Mouse (Mus musculus): ENCODE data around the gene Agbl4. TPM values are rescaled to one million over a fixed set of nuclear protein-coding genes. Genes with fewer than 3 reads are reported as not detected.

The Agbl4 gene
- polyA plus RNA-seq, 1 experiment = 79.8 TPM

DNA sequence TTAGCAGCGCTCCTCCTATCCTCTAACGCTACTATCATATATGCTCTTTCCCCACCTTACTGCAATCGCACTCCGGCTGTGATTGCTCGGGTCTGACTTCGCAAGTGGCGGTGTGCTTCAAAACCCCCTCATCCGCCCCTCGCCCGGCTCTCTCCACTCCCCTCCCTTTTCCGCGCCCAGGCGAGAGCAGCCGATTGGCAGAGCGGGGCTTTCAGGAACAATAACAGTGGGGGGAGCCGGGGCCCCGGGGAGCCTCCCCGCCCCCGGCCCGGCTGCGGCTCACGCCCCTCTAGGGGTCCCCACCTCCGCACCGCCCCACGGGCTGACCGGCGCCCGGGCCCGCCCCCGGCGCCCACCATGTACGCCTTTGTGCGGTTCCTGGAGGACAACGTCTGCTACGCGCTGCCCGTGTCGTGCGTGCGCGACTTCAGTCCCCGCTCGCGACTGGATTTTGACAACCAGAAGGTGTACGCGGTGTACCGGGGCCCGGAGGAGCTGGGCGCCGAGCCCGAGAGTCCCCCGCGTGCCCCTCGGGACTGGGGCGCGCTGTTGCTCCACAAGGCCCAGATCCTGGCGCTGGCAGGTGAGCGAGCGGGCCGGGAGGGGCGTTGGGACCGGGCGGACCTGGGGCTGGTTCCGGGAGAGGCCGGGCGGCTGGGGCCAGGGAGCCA lies 1017.5 kb downstream of the Agbl4 start, which contains the start of gene Bend5:
Bend5 (plus strand) TSS at position 189 of the 671 bp plus-strand sequence.
- TF ChIP-seq POLR2A (IDR thresholded peaks at IDR 0.05; ENCODE audit: control insufficient read depth, low read depth, low read length) (no peak), CTCF (IDR thresholded peaks at IDR 0.05; ENCODE audit: control insufficient read depth, insufficient read depth, insufficient replicate concordance, low read depth, low read length) (no peak)
- Histone ChIP-seq H3K4me3 (ENCODE audit: control insufficient read depth, low read depth, low read length) (peak within 1 kb of the TSS; percentile 95), H3K36me3 (ENCODE audit: control insufficient read depth, insufficient read depth, low read length) (no peaks in the 10 kb centered on the region), H3K4me1 (ENCODE audit: control insufficient read depth, insufficient read depth, low read length) (peaks cover 7% of the 10 kb centered on the region), H3K27me3 (ENCODE audit: control insufficient read depth, insufficient read depth, low read length) (no peaks in the 10 kb centered on the region), H3K27ac (ENCODE audit: control insufficient read depth, insufficient read depth, low read depth, low read length) (no peak within 1 kb of the TSS)

DNA sequence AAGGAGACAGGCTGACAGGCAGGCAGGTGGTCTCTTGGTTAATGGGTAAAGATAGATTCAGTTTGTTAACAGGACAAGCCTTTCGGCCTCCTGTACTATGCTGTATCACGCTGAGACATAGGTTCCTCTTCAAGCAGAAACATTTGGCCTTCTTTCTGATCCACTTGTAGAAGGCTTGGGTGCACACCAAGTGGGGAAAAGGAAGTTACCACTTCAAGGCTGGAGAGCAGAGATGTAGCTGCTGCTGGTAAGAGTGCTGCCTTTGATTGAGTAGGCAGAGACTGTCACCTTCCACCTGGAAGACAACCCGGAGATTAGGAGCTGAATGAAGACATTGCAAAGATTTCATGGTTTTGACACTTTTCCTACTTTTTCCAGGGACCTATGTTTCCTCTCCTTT lies 1018.7 kb downstream of the Agbl4 start:
- Histone ChIP-seq H3K4me3 (ENCODE audit: control insufficient read depth, low read depth, low read length) (no peak overlapping the region), H3K36me3 (ENCODE audit: control insufficient read depth, insufficient read depth, low read length) (no peaks in the 10 kb centered on the region), H3K27ac (ENCODE audit: control insufficient read depth, insufficient read depth, low read depth, low read length) (no peak overlapping the region)

DNA sequence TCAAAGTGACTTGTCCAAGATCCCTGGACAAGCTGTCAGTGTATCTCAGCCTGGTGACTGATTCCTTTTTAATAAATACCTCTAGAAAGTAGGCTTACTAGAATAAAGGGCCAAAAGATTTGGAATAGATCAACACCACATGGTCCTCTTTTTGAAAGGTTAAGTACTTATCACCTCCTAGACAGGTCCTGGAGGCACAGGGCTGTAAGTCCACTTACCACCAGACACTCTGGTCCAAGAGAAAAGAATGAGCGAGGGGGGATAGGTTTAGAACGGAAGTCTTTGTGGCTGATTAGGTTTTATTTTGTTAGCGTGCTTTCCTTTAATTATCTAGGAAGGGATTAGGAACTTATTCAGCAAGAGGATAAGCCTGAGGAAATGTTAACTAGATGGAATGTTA lies 1019.1 kb downstream of the Agbl4 start:
- Histone ChIP-seq H3K4me3 (ENCODE audit: control insufficient read depth, low read depth, low read length) (no peak overlapping the region), H3K36me3 (ENCODE audit: control insufficient read depth, insufficient read depth, low read length) (no peaks in the 10 kb centered on the region), H3K4me1 (ENCODE audit: control insufficient read depth, insufficient read depth, low read length) (peaks cover 7% of the 10 kb centered on the region), H3K27ac (ENCODE audit: control insufficient read depth, insufficient read depth, low read depth, low read length) (no peak overlapping the region), H3K27me3 (ENCODE audit: control insufficient read depth, insufficient read depth, low read length) (no peaks in the 10 kb centered on the region)
- TF ChIP-seq POLR2A (IDR thresholded peaks at IDR 0.05; ENCODE audit: control insufficient read depth, low read depth, low read length) (no peak), CTCF (IDR thresholded peaks at IDR 0.05; ENCODE audit: control insufficient read depth, insufficient read depth, insufficient replicate concordance, low read depth, low read length) (no peak)

More for the DNA sequence above, 1018.7 kb downstream of the Agbl4 start:
- H3K4me1 ChIP-seq (ENCODE audit: control insufficient read depth, insufficient read depth, low read length) = peaks cover 7% of the 10 kb centered on the region
- no peaks in the 10 kb centered on the region for H3K27me3 ChIP-seq (ENCODE audit: control insufficient read depth, insufficient read depth, low read length)
- TF ChIP-seq POLR2A (IDR thresholded peaks at IDR 0.05; ENCODE audit: control insufficient read depth, low read depth, low read length) = no peak
- no peak for TF ChIP-seq CTCF (IDR thresholded peaks at IDR 0.05; ENCODE audit: control insufficient read depth, insufficient read depth, insufficient replicate concordance, low read depth, low read length)

DNA sequence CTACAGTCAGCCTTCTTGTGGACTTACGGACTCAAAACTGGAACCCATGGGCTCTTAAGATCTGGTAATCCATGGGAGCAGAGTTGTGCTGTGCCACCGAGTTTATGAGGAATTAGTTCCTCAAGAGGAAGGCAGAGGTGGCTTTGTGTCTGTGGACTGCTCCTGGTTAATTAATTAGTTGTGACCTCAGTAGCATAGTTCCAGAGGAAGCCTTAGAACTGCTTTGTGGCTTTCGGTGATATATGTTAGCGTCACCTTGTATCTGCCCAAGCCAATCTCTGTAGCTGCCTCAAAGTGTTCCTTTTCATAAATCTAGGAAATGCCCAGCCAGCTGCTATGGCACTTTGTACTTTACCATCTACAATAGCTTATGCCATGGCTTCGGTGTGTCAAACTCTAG lies 1020.3 kb downstream of the Agbl4 start:
- no peak overlapping the region for H3K27ac ChIP-seq (ENCODE audit: control insufficient read depth, insufficient read depth, low read depth, low read length)
- no peaks in the 10 kb centered on the region for H3K27me3 ChIP-seq (ENCODE audit: control insufficient read depth, insufficient read depth, low read length)
- no peak overlapping the region for H3K4me3 ChIP-seq (ENCODE audit: control insufficient read depth, low read depth, low read length)
- H3K36me3 ChIP-seq (ENCODE audit: control insufficient read depth, insufficient read depth, low read length) = no peaks in the 10 kb centered on the region
- H3K4me1 ChIP-seq (ENCODE audit: control insufficient read depth, insufficient read depth, low read length) = peaks cover 7% of the 10 kb centered on the region
- TF ChIP-seq POLR2A (IDR thresholded peaks at IDR 0.05; ENCODE audit: control insufficient read depth, low read depth, low read length) = no peak
- no peak for TF ChIP-seq CTCF (IDR thresholded peaks at IDR 0.05; ENCODE audit: control insufficient read depth, insufficient read depth, insufficient replicate concordance, low read depth, low read length)

DNA sequence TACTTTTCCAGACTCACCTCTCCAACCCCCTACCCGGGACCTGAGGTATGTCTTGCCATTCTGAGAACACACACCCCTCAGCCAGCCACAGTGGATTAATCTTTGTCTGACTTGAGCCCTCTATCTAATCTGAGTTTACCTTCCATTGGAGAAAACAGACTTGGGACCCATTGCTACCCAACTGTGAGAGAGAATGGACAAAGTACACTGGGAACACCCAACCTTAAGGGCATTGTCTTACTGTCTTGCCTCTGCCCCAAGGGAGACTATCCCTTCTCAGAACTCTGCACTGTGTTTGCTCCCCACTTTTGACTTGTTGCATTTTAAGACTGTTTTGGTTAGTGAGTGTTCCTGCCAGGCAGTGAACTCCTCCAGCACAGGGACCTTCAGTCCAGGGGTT lies 1022.0 kb downstream of the Agbl4 start:
- Histone ChIP-seq H3K4me3 (ENCODE audit: control insufficient read depth, low read depth, low read length) (no peak overlapping the region), H3K27me3 (ENCODE audit: control insufficient read depth, insufficient read depth, low read length) (no peaks in the 10 kb centered on the region), H3K4me1 (ENCODE audit: control insufficient read depth, insufficient read depth, low read length) (peaks cover 4% of the 10 kb centered on the region), H3K36me3 (ENCODE audit: control insufficient read depth, insufficient read depth, low read length) (no peaks in the 10 kb centered on the region), H3K27ac (ENCODE audit: control insufficient read depth, insufficient read depth, low read depth, low read length) (no peak overlapping the region)
- TF ChIP-seq CTCF (IDR thresholded peaks at IDR 0.05; ENCODE audit: control insufficient read depth, insufficient read depth, insufficient replicate concordance, low read depth, low read length) = no peak
- no peak for TF ChIP-seq POLR2A (IDR thresholded peaks at IDR 0.05; ENCODE audit: control insufficient read depth, low read depth, low read length)

DNA sequence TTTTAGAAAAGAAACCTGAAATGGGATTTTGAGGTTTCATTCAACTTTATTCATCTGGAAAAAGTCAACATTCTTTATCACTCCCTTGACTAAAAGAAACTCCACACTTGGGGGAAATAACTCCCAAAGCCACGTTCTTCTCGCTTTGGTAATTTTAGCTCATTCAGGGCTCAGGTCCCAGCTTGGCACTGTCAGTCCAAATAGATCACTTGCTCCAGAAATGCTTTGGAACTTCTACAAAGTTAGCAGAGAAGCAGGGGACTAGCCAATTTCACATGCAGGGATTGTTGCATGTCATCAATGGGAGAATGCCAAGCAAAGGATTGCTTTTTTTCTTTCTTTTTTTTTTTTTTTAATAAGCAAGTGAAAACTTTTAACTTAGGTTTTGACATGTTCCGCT lies 1022.6 kb downstream of the Agbl4 start:
- Histone ChIP-seq H3K4me3 (ENCODE audit: control insufficient read depth, low read depth, low read length) (no peak overlapping the region), H3K27me3 (ENCODE audit: control insufficient read depth, insufficient read depth, low read length) (no peaks in the 10 kb centered on the region), H3K4me1 (ENCODE audit: control insufficient read depth, insufficient read depth, low read length) (peaks cover 3% of the 10 kb centered on the region), H3K36me3 (ENCODE audit: control insufficient read depth, insufficient read depth, low read length) (no peaks in the 10 kb centered on the region), H3K27ac (ENCODE audit: control insufficient read depth, insufficient read depth, low read depth, low read length) (no peak overlapping the region)
- TF ChIP-seq CTCF (IDR thresholded peaks at IDR 0.05; ENCODE audit: control insufficient read depth, insufficient read depth, insufficient replicate concordance, low read depth, low read length) (no peak), POLR2A (IDR thresholded peaks at IDR 0.05; ENCODE audit: control insufficient read depth, low read depth, low read length) (no peak)

DNA sequence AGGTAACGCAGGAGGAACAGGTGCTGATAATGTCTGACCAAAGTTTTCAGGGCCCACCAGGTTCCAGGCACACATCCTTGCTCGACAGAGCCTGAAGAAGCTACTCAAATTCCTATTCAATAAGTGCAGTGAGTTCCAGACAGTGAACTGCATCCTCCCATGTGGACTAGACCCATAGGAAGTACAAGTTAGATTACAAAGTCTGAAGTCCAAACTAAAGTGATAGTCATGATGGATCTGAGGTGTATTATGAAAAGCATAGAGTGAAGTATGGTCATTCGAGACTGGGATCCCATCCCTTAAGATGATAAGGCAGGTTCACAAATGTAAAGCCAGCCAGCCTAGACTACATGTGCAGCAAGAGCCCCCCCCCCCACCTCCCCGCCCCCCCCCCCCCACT lies 1023.5 kb downstream of the Agbl4 start:
- Histone ChIP-seq H3K4me1 (ENCODE audit: control insufficient read depth, insufficient read depth, low read length) (peaks cover under 1% of the 10 kb centered on the region; the same call in 1 of the 2 replicates), H3K27me3 (ENCODE audit: control insufficient read depth, insufficient read depth, low read length) (no peaks in the 10 kb centered on the region), H3K4me3 (ENCODE audit: control insufficient read depth, low read depth, low read length) (no peak overlapping the region), H3K36me3 (ENCODE audit: control insufficient read depth, insufficient read depth, low read length) (no peaks in the 10 kb centered on the region), H3K27ac (ENCODE audit: control insufficient read depth, insufficient read depth, low read depth, low read length) (no peak overlapping the region)
- TF ChIP-seq CTCF (IDR thresholded peaks at IDR 0.05; ENCODE audit: control insufficient read depth, insufficient read depth, insufficient replicate concordance, low read depth, low read length) (no peak), POLR2A (IDR thresholded peaks at IDR 0.05; ENCODE audit: control insufficient read depth, low read depth, low read length) (no peak)

Measured in testis, adult 2 months (tissue).